In the genomic region with DNA sequence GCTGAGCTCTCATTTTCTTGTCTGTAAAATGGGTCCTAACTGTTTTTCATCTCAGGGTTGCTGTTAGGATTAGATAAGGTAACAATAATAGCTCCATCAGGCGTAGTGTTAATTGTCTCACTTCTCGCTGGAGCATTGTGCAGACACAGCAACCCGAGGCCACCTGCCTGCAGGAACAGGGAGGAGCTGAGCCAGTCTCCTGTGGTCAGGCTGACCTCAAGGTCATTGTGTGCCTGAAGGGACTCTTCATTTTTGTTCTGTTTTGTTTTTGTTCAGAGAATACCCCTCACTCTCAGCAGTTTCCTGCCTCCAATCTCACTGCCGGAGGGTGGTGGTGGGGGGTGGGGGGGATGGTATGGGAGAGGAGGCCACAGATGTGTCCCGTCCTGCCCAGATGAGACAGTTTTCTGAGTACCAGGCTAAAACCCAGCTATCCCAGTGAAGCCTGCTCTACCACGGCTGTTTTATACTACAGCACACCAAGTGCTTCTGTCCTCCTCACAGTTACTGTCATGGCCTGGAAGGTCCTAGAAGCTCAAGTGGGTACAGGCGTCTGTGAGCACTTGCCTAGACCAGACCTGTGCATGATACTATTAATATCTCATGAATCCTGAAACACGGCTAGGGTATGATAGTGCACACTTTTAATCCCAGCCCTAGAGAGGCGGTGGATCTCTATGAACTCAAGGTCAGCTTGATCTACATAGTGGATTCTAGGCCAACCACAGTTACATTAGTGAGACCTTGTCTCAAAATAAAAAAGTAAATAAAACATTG, we compare ENCODE assay signal across 9 mouse cellular contexts. TPM values are rescaled to one million over a fixed set of nuclear protein-coding genes. Genes with fewer than 3 reads are reported as not detected.
DNase-seq lines count a peak whose midpoint lies in the region; ATAC-seq lines count a peak whose summit lies in the region.
"Had no signal": no experiment of that assay in that cellular context is flagged by ENCODE, and none has a peak within 500 bp of the region (broad histone marks: within the 10 kb centered on the region; RNA-seq: fewer than 3 reads in every experiment).

No protein-coding gene starts in this region.

- WGBS in neural tube, embryonic 15.5 days, result 31% methylated on average over 9 of the region's 9 CpGs

- peaks cover 15% of the 10 kb centered on the region for H3K4me1 ChIP-seq in neural tube, embryonic 15.5 days

- DNase-seq in neural tube, embryonic 10.5 days (ENCODE audit: extremely low spot score, low spot score), result peak; percentile 36
- DNase-seq in cerebellum, postnatal 36 days, result peak; percentile 52 to 57
- peak; percentile 37 for DNase-seq in heart, postnatal 4 days
- peak; percentile 54 for DNase-seq in skeletal muscle tissue, adult 2 months (ENCODE audit: low read depth, low spot score)
- no peak for DNase-seq in kidney, postnatal 14 days
- DNase-seq in kidney, postnatal 10 days, result no peak

- H3K27ac ChIP-seq in neural tube, embryonic 15.5 days (replicated peaks), result no peak overlapping the region

- no peaks in the 10 kb centered on the region for H3K36me3 ChIP-seq in neural tube, embryonic 15.5 days

- no peak overlapping the region for H3K9ac ChIP-seq in neural tube, embryonic 15.5 days (replicated peaks)

- H3K27me3 ChIP-seq in neural tube, embryonic 15.5 days (replicated peaks), result no peaks in the 10 kb centered on the region

- no peak overlapping the region for H3K4me2 ChIP-seq in neural tube, embryonic 15.5 days

- no peak overlapping the region for H3K4me3 ChIP-seq in neural tube, embryonic 15.5 days (replicated peaks)

- no peaks in the 10 kb centered on the region for H3K9me3 ChIP-seq in neural tube, embryonic 15.5 days (replicated peaks)

- no peak for ATAC-seq in neural tube, embryonic 15.5 days (ENCODE audit: low FRiP score)
- no peak for ATAC-seq in activated CD4-positive, CD25-positive, alpha-beta regulatory T cell, adult 4 months

RNA-seq across cellular contexts. Expression of a gene that starts 23.9 kb away (rescaled TPM):
- polyA plus RNA-seq in neural tube, embryonic 15.5 days (2015; fragmentation: Nextera tagmentation; extraction: Ambion mirVana), result not detected in 2 replicates
- total RNA-seq in heart, postnatal 4 days (2021), result not detected
- polyA plus RNA-seq in activated CD4-positive, CD25-positive, alpha-beta regulatory T cell, adult 4 months (2017; shearing (Covaris generic)), result not detected
- polyA plus RNA-seq: large intestine, adult 2 months had no signal

RNA-seq across cellular contexts. Expression of a gene that starts 42.4 kb away (rescaled TPM):
- 80.2 and 81.1 TPM in 2 replicates for polyA plus RNA-seq in neural tube, embryonic 15.5 days (2015; fragmentation: Nextera tagmentation; extraction: Ambion mirVana)
- total RNA-seq in heart, postnatal 4 days (2021), result 10 to 100 TPM; 85.6 to 87.5 TPM
- 10 to 100 TPM; 19.0 to 26.5 TPM for polyA plus RNA-seq in activated CD4-positive, CD25-positive, alpha-beta regulatory T cell, adult 4 months (2017; shearing (Covaris generic))

RNA-seq across cellular contexts. Expression of a gene that starts 53.9 kb away (rescaled TPM):
- polyA plus RNA-seq in neural tube, embryonic 15.5 days (2015; fragmentation: Nextera tagmentation; extraction: Ambion mirVana), result 1.4 and 2.1 TPM in 2 replicates
- 10 to 100 TPM; 78.9 to 84.3 TPM for total RNA-seq in heart, postnatal 4 days (2021)
- under 1 TPM in 1 of 2 experiments, not detected in 1; 0.62 TPM for polyA plus RNA-seq in activated CD4-positive, CD25-positive, alpha-beta regulatory T cell, adult 4 months (2017; shearing (Covaris generic))

Comparison
In these comparisons a context has a peak if more than half of its experiments do, and no peak if none do; other contexts are left out.
1. DNase-seq: peak in neural tube, embryonic 10.5 days (single experiment), cerebellum, postnatal 36 days (2 of 2), heart, postnatal 4 days (single experiment) and skeletal muscle tissue, adult 2 months (single experiment); none in kidney, postnatal 14 days (single experiment) and kidney, postnatal 10 days (single experiment).